Comparison of ENCODE assay signal across 7 mouse cellular contexts in genomic region chr8:104533971-104534778, GRCm38 (mm10). TPM values are rescaled to one million over a fixed set of nuclear protein-coding genes. Genes with fewer than 3 reads are reported as not detected.
DNase-seq lines count a peak whose midpoint lies in the region; ATAC-seq lines count a peak whose summit lies in the region.

Gene Nae1 (minus strand): TSS chr8:104534637.
Gene Car7 (plus strand): TSS chr8:104534689.

- peak; percentile 99 for ATAC-seq in intestine, embryonic 15.5 days

- WGBS in intestine, embryonic 15.5 days, result under 1% methylated on average over 70 of the region's 70 CpGs
- under 1% methylated on average over 70 of the region's 70 CpGs for WGBS in midbrain, embryonic 10.5 days

- peaks cover 9% of the 10 kb centered on the region; the same call in 1 of the 2 replicates for H3K4me1 ChIP-seq in intestine, embryonic 15.5 days (replicated peaks)
- peaks cover 26% of the 10 kb centered on the region for H3K4me1 ChIP-seq in midbrain, embryonic 10.5 days

- H3K4me3 ChIP-seq in intestine, embryonic 15.5 days (replicated peaks), result peak within 1 kb of the TSS; percentile 98
- peak within 1 kb of the TSS; percentile 96 for H3K4me3 ChIP-seq in midbrain, embryonic 10.5 days

- H3K9ac ChIP-seq in intestine, embryonic 15.5 days, result peak within 1 kb of the TSS; percentile 91

- peak; percentile 96 for DNase-seq in adrenal gland, adult 2 months
- peak; percentile 92 for DNase-seq in embryo, embryonic 11.5 days (ENCODE audit: low read depth, low spot score)
- DNase-seq in gastrocnemius, postnatal 36 days, result peak; percentile 89 to 92
- peak; percentile 93 to 94 for DNase-seq in left cerebral cortex, postnatal 25 days (ENCODE audit: low spot score in 2 of 2)
- peak; percentile 93 for DNase-seq in midbrain, embryonic 10.5 days (ENCODE audit: low spot score)
- peak; percentile 95 for DNase-seq in right cerebral cortex, postnatal 4 days

- peak within 1 kb of the TSS; percentile 68 for H3K4me2 ChIP-seq in intestine, embryonic 15.5 days (replicated peaks)

- peaks cover 9% of the 10 kb centered on the region; the same call in 1 of the 2 replicates for H3K27me3 ChIP-seq in intestine, embryonic 15.5 days (replicated peaks)
- peaks cover 29% of the 10 kb centered on the region for H3K27me3 ChIP-seq in midbrain, embryonic 10.5 days (ENCODE audit: low read depth, poor library complexity, severe bottlenecking)

- peak within 1 kb of the TSS; percentile 80 for H3K27ac ChIP-seq in intestine, embryonic 15.5 days
- H3K27ac ChIP-seq in midbrain, embryonic 10.5 days (replicated peaks), result peak within 1 kb of the TSS; percentile 96

- H3K9me3 ChIP-seq in intestine, embryonic 15.5 days, result no peaks in the 10 kb centered on the region
- no peaks in the 10 kb centered on the region for H3K9me3 ChIP-seq in midbrain, embryonic 10.5 days (replicated peaks)

- intact Hi-C loops in gastrocnemius, postnatal 36 days (cut with DNase I), result loop anchor here (2.0 kb wide), 1 partner anchor 33 kb away; no protein-coding TSS in a partner anchor
- intact Hi-C loops in left cerebral cortex, postnatal 25 days (cut with DNase I), result loop anchor here (1.0 to 5.0 kb wide), 2 partner anchors 36 to 92 kb away; partner anchors contain the start of gene Dync1li2

- H3K36me3 ChIP-seq in intestine, embryonic 15.5 days, result peaks cover 2% of the 10 kb centered on the region; the same call in 1 of the 2 replicates
- H3K36me3 ChIP-seq in midbrain, embryonic 10.5 days, result peaks cover 25% of the 10 kb centered on the region

RNA-seq across cellular contexts. Expression of gene Nae1, which starts in this region (rescaled TPM):
- total RNA-seq in adrenal gland, adult 2 months (2021), result 10 to 100 TPM; 31.1 to 40.8 TPM
- 1.1 and 2.0 TPM in 2 replicates for polyA plus RNA-seq in adrenal gland, adult 2 months (2012; rRNA removed)
- 10 to 100 TPM; 18.6 to 23.8 TPM for total RNA-seq in gastrocnemius, postnatal 36 days (2021)
- 73.7 and 83.5 TPM in 2 replicates for polyA plus RNA-seq in intestine, embryonic 15.5 days (2015; fragmentation: Nextera tagmentation; extraction: Ambion mirVana)
- total RNA-seq in left cerebral cortex, postnatal 25 days (2021), result 10 to 100 TPM; 44.5 to 50.5 TPM
- 134 and 139 TPM in 2 replicates for polyA plus RNA-seq in midbrain, embryonic 10.5 days (2016; fragmentation: Nextera tagmentation; extraction: Ambion mirVana)

RNA-seq across cellular contexts. Expression of gene Car7, which starts in this region (rescaled TPM):
- total RNA-seq in adrenal gland, adult 2 months (2021), result 1 to 10 TPM; 1.9 to 4.2 TPM
- polyA plus RNA-seq in adrenal gland, adult 2 months (2012; rRNA removed), result 13.4 and 14.5 TPM in 2 replicates
- under 1 TPM; 0.25 to 0.61 TPM for total RNA-seq in gastrocnemius, postnatal 36 days (2021)
- polyA plus RNA-seq in intestine, embryonic 15.5 days (2015; fragmentation: Nextera tagmentation; extraction: Ambion mirVana), result 1.0 and 1.1 TPM in 2 replicates
- total RNA-seq in left cerebral cortex, postnatal 25 days (2021), result 10 to 100 TPM; 28.9 to 30.7 TPM
- polyA plus RNA-seq in midbrain, embryonic 10.5 days (2016; fragmentation: Nextera tagmentation; extraction: Ambion mirVana), result 0.86 and 1.2 TPM in 2 replicates

Comparison
In these comparisons a context has a peak if more than half of its experiments do, and no peak if none do; other contexts are left out.
1. Peak in every context shown above with its lines: DNase-seq, ATAC-seq, H3K4me3 ChIP-seq and H3K27ac ChIP-seq.
2. RNA of gene Car7 (total RNA-seq): 28.9 to 30.7 TPM in left cerebral cortex, postnatal 25 days; 1.9 to 4.2 TPM in adrenal gland, adult 2 months and 0.25 to 0.61 TPM in gastrocnemius, postnatal 36 days; every median in the first group is over 4 times any median in the second.
3. RNA of gene Nae1 (polyA plus RNA-seq): 134 to 139 TPM in midbrain, embryonic 10.5 days and 73.7 to 83.5 TPM in intestine, embryonic 15.5 days; 1.1 to 2.0 TPM in adrenal gland, adult 2 months; every median in the first group is over 10 times any median in the second.